23 mouse cellular contexts compared by ENCODE assay signal in genomic region chr12:8377955-8378620, GRCm38 (mm10).
DNase-seq lines count a peak whose midpoint lies in the region; ATAC-seq and TF ChIP-seq lines count a peak whose summit lies in the region.
"Had no signal": no experiment of that assay in that cellular context is flagged by ENCODE, and none has a peak within 500 bp of the region (broad histone marks: within the 10 kb centered on the region; RNA-seq: fewer than 3 reads in every experiment).

No protein-coding gene starts in this region.

- no peaks in the 10 kb centered on the region for H3K27me3 ChIP-seq in neural tube, embryonic 11.5 days (ENCODE audit: control insufficient read depth, insufficient read depth, low read length)
- H3K27me3 ChIP-seq in neural tube, embryonic 15.5 days (replicated peaks): no peaks in the 10 kb centered on the region
- H3K27me3 ChIP-seq in embryonic facial prominence, embryonic 14.5 days (replicated peaks; ENCODE audit: control insufficient read depth, insufficient read depth, low read length): no peaks in the 10 kb centered on the region
- H3K27me3 ChIP-seq in limb, embryonic 14.5 days (ENCODE audit: control insufficient read depth, insufficient read depth, low read length): no peaks in the 10 kb centered on the region
- no peaks in the 10 kb centered on the region for H3K27me3 ChIP-seq in intestine, embryonic 15.5 days (replicated peaks)
- H3K27me3 ChIP-seq: CH12.LX; liver, embryonic 15.5 days had no signal

- DNase-seq in heart, adult 11 months: peak; percentile 89
- no peak for DNase-seq in heart, postnatal 14 days
- peak; percentile 7 for DNase-seq in neural tube, embryonic 11.5 days (ENCODE audit: low spot score)
- DNase-seq in embryonic facial prominence, embryonic 14.5 days (ENCODE audit: low spot score): peak; percentile 63
- peak; percentile 61 for DNase-seq in limb, embryonic 14.5 days (ENCODE audit: low spot score)
- no peak for DNase-seq in thymus, postnatal 36 days
- DNase-seq: adrenal gland, postnatal 14 days; cerebellum, adult 2 months; gastrocnemius, postnatal 36 days; heart, postnatal 4 days; kidney, adult 18-20 months; kidney, postnatal 14 days; lung, postnatal 10 days; midbrain, embryonic 14.5 days; thymus, postnatal 14 days had no signal

- no peaks in the 10 kb centered on the region for H3K9me3 ChIP-seq in neural tube, embryonic 11.5 days (ENCODE audit: control insufficient read depth, low read length)
- no peaks in the 10 kb centered on the region for H3K9me3 ChIP-seq in neural tube, embryonic 15.5 days (replicated peaks)
- H3K9me3 ChIP-seq in embryonic facial prominence, embryonic 14.5 days (ENCODE audit: control insufficient read depth, low read length): no peaks in the 10 kb centered on the region
- H3K9me3 ChIP-seq in limb, embryonic 14.5 days (ENCODE audit: control insufficient read depth, low read length): no peaks in the 10 kb centered on the region
- no peaks in the 10 kb centered on the region for H3K9me3 ChIP-seq in intestine, embryonic 15.5 days
- H3K9me3 ChIP-seq: liver, embryonic 15.5 days had no signal

- H3K4me2 ChIP-seq in neural tube, embryonic 11.5 days (ENCODE audit: low read depth): no peak overlapping the region
- H3K4me2 ChIP-seq in neural tube, embryonic 15.5 days: no peak overlapping the region
- no peak overlapping the region for H3K4me2 ChIP-seq in embryonic facial prominence, embryonic 14.5 days (ENCODE audit: low read depth, low read length)
- H3K4me2 ChIP-seq in limb, embryonic 14.5 days (replicated peaks; ENCODE audit: low read depth, low read length, severe bottlenecking): no peak overlapping the region
- no peak overlapping the region for H3K4me2 ChIP-seq in intestine, embryonic 15.5 days (replicated peaks)
- H3K4me2 ChIP-seq: heart, embryonic 11.5 days; liver, embryonic 15.5 days had no signal

- no peaks in the 10 kb centered on the region for H3K36me3 ChIP-seq in neural tube, embryonic 11.5 days (ENCODE audit: control insufficient read depth, insufficient read depth, low read length)
- no peaks in the 10 kb centered on the region for H3K36me3 ChIP-seq in neural tube, embryonic 15.5 days
- no peaks in the 10 kb centered on the region for H3K36me3 ChIP-seq in embryonic facial prominence, embryonic 14.5 days (ENCODE audit: control insufficient read depth, insufficient read depth, low read length)
- H3K36me3 ChIP-seq in limb, embryonic 14.5 days (ENCODE audit: control insufficient read depth, insufficient read depth, low read length): no peaks in the 10 kb centered on the region
- H3K36me3 ChIP-seq in intestine, embryonic 15.5 days: no peaks in the 10 kb centered on the region
- H3K36me3 ChIP-seq: liver, embryonic 15.5 days had no signal

- no peak overlapping the region for H3K27ac ChIP-seq in neural tube, embryonic 11.5 days (ENCODE audit: low read depth, low read length)
- H3K27ac ChIP-seq in neural tube, embryonic 15.5 days (replicated peaks): no peak overlapping the region
- peak overlapping the region; percentile 63; the same call in 1 of the 2 replicates for H3K27ac ChIP-seq in embryonic facial prominence, embryonic 14.5 days (replicated peaks; ENCODE audit: low read depth, low read length)
- H3K27ac ChIP-seq in limb, embryonic 14.5 days (replicated peaks; ENCODE audit: low read depth, low read length): peak overlapping the region; percentile 75
- no peak overlapping the region for H3K27ac ChIP-seq in intestine, embryonic 15.5 days
- H3K27ac ChIP-seq: hindbrain, postnatal 0 days; liver, embryonic 15.5 days had no signal

- no peaks in the 10 kb centered on the region; the same call in 1 of the 2 replicates for H3K4me1 ChIP-seq in neural tube, embryonic 11.5 days (ENCODE audit: control insufficient read depth, insufficient read depth, low read length)
- peaks cover 6% of the 10 kb centered on the region; the same call in 1 of the 2 replicates for H3K4me1 ChIP-seq in neural tube, embryonic 15.5 days
- peaks cover 21% of the 10 kb centered on the region for H3K4me1 ChIP-seq in embryonic facial prominence, embryonic 14.5 days (ENCODE audit: control insufficient read depth, insufficient read depth, low read length)
- H3K4me1 ChIP-seq in limb, embryonic 14.5 days (ENCODE audit: control insufficient read depth, insufficient read depth, low read length): peaks cover 19% of the 10 kb centered on the region
- H3K4me1 ChIP-seq in intestine, embryonic 15.5 days (replicated peaks): peaks cover 12% of the 10 kb centered on the region
- H3K4me1 ChIP-seq: liver, embryonic 15.5 days had no signal

- H3K4me3 ChIP-seq in neural tube, embryonic 11.5 days (ENCODE audit: low read depth, low read length): no peak overlapping the region
- no peak overlapping the region for H3K4me3 ChIP-seq in neural tube, embryonic 15.5 days (replicated peaks)
- no peak overlapping the region for H3K4me3 ChIP-seq in embryonic facial prominence, embryonic 14.5 days (ENCODE audit: low read depth, low read length)
- H3K4me3 ChIP-seq in limb, embryonic 14.5 days (replicated peaks; ENCODE audit: low read length): no peak overlapping the region
- H3K4me3 ChIP-seq in intestine, embryonic 15.5 days (replicated peaks): no peak overlapping the region
- H3K4me3 ChIP-seq: liver, embryonic 15.5 days; myocyte had no signal

- no peak overlapping the region for H3K9ac ChIP-seq in neural tube, embryonic 11.5 days (ENCODE audit: low read length)
- no peak overlapping the region for H3K9ac ChIP-seq in neural tube, embryonic 15.5 days (replicated peaks)
- H3K9ac ChIP-seq in embryonic facial prominence, embryonic 14.5 days (ENCODE audit: low read depth, low read length): no peak overlapping the region
- H3K9ac ChIP-seq in limb, embryonic 14.5 days (ENCODE audit: low read depth, low read length, severe bottlenecking): no peak overlapping the region
- no peak overlapping the region for H3K9ac ChIP-seq in intestine, embryonic 15.5 days
- H3K9ac ChIP-seq: liver, embryonic 15.5 days had no signal

- no peak for TF ChIP-seq POLR2A in limb, embryonic 14.5 days (IDR thresholded peaks at IDR 0.05; ENCODE audit: borderline replicate concordance, extremely low read depth, insufficient read depth, insufficient read length)

- intact Hi-C loops in heart, postnatal 14 days (cut with DNase I): no loop called here

- no peak for ATAC-seq in neural tube, embryonic 11.5 days (ENCODE audit: insufficient read depth, low FRiP score, low TSS enrichment)
- ATAC-seq in neural tube, embryonic 15.5 days (ENCODE audit: low FRiP score): no peak
- ATAC-seq in embryonic facial prominence, embryonic 14.5 days (ENCODE audit: low read depth): no peak
- no peak for ATAC-seq in limb, embryonic 14.5 days (ENCODE audit: low FRiP score, low read depth)
- no peak for ATAC-seq in intestine, embryonic 15.5 days
- ATAC-seq: forebrain, embryonic 16.5 days; hindbrain, postnatal 0 days had no signal

- WGBS in neural tube, embryonic 11.5 days: 66% methylated on average over 9 of the region's 9 CpGs
- 85% methylated on average over 9 of the region's 9 CpGs for WGBS in neural tube, embryonic 15.5 days
- 31% methylated on average over 9 of the region's 9 CpGs for WGBS in embryonic facial prominence, embryonic 14.5 days
- WGBS in limb, embryonic 14.5 days: 22% methylated on average over 9 of the region's 9 CpGs
- WGBS in intestine, embryonic 15.5 days: 78% methylated on average over 9 of the region's 9 CpGs

Comparison
In these comparisons a context has a peak if more than half of its experiments do, and no peak if none do; other contexts are left out.
1. DNase-seq: peak in heart, adult 11 months (single experiment), neural tube, embryonic 11.5 days (single experiment), embryonic facial prominence, embryonic 14.5 days (single experiment) and limb, embryonic 14.5 days (single experiment); none in heart, postnatal 14 days (0 of 2) and thymus, postnatal 36 days (0 of 2).
2. H3K27ac ChIP-seq: peak in embryonic facial prominence, embryonic 14.5 days (single experiment) and limb, embryonic 14.5 days (single experiment); none in neural tube, embryonic 11.5 days (single experiment), neural tube, embryonic 15.5 days (single experiment) and intestine, embryonic 15.5 days (single experiment).